Mouse (Mus musculus) ovary, postnatal 36 days (tissue): ENCODE data around the gene Dars2.

Experiments used
- DNase-seq: peaks from one replicate; pipeline ENCODE4 v3.0.0; 2022; ENCODE audit warnings: low spot score, mixed read lengths

Gene Dars2

GRCm38 (mm10) chr1:161070352-161071271 is at the start of gene Dars2, which contains the start of gene Cenpl:
Gene Dars2, minus strand, starts transcription at chr1:161070658.
Gene Cenpl, plus strand, starts transcription at chr1:161070713.
- DNase-seq: peak; percentile 94

GRCm38 (mm10) chr1:161114591-161114990 is 44.1 kb upstream of the Dars2 start:
- no peak for DNase-seq

- DNase-seq: no peak
These were observed 38.8 kb upstream of the Dars2 start for GRCm38 (mm10) chr1:161109216-161109615.

DNA sequence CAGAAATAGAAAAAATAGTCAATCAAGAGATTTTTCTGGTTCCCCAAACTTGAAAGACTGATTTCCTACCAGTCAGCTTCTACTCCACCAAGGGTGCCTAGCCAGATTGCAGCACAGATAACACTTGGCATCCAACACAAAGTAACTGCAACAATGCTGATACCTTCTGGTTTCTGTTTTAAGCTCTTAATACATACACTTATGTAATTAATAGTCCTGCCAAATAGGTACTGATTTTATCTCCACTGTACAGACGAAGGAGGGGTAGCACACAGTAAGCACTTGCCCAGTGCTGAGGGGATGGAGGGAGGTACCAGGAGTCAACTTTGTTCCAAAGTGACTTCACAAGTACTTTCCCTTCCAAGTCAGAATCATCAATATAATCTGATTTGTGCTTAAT is 33.4 kb upstream of the Dars2 start:
- no peak for DNase-seq

DNA sequence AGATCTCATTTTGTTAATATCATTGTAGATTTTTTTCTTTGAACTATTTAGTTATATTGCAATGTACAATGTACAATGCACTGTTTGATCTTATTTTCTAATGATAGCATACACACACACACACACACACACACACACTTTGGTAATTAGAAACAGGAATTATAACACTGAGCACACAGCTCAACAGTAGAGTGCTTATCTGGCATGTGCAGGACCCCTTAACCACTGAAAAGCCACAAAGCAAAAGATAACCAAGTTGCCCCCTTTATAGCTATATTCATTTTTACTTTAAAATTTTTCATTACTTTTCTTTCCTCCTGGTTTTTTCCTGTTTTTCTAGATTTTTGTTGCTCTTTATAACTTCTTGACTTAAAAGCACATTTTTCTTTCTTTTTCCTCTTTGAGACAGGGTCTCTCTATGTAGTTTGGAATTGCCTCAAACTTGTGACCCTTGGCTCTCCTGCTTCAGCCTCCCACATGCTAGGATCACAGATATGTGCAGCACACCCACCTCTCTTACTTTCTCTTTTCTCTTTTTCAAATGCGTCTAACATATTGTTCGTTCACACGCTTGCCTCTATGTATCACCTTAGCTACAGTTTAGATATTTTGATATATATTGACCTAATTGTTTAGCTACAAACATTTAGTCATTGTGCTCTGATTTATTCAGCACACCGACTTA is 29.4 kb upstream of the Dars2 start:
- no peak for DNase-seq

DNA sequence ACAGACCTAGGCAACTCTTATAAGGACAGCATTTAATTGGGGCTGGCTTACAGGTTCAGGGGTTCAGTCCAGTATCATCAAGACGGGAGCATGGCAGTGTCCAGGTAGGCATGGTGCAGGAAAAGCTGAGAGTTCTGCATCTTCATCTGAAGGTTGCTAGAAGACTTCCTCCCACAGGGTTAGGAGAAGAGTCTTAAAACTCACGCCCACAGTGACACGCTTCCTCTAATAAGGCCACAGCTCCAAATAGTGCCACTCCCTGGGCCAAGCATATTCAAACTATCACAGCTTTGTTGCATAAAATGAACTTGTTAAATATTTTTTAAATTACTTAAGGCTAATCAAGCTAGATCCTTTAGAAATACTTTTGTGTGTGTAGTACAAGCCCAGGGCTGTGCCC is 6.8 kb upstream of the Dars2 start:
- DNase-seq: no peak

DNA sequence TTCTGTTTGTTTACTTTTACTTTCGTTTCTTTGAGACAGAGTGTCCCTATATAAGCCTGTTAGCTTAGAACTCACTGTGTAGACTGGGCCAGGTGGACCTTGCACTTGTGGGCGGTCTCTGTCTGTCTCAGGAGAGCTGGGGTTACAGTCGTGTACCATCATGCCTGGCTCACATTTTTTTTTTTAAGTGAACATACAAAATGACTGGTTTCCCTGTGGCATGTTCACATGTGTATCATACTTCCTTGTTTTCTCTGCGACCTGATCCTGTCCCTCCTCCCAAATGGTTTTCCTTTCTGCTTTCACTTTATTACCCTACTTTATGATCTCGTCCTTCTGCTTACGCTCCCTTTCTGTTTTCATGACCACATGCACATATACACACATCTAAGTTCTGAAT is 5.8 kb upstream of the Dars2 start:
- no peak for DNase-seq

DNA sequence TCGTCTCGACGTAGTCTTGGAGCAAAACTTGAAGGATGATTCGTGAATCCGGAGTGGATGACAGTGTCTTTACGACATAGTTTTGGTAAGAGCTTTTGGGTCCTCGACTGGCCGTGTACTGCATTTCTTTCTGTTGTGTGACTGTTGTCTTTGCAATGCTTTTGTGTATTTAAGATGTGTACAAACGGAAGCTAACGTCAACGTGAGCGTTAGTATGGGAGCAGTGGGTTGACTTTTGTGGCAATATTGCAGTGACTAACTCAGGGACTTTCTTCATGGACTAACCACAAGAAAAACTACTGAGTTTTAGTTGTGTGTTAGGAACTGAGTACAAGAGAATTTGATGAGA is 788 bp upstream of the Dars2 start:
- DNase-seq: no peak

- DNase-seq: no peak
These were observed 7.1 kb downstream of the Dars2 start for GRCm38 (mm10) chr1:161063351-161063750.

DNA sequence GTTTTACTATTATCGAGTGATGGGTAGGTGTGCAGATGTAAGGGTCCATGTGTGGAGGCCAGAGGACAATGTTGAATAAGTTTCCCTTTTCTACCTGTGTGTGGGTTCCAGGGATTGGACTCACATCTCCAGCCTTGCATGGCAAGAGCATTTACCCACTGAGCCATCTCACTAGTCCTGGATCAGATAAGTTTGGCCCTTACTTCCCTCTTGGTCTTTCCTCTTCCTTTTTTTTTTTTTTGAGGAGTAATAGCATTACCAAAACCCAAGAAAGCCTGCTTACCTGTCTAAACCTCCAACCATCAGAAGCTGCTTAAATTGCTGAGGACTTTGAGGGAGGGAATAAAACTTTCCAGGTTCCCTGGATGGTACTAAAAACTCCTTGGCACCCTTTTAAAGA is 13.3 kb downstream of the Dars2 start:
- no peak for DNase-seq

DNA sequence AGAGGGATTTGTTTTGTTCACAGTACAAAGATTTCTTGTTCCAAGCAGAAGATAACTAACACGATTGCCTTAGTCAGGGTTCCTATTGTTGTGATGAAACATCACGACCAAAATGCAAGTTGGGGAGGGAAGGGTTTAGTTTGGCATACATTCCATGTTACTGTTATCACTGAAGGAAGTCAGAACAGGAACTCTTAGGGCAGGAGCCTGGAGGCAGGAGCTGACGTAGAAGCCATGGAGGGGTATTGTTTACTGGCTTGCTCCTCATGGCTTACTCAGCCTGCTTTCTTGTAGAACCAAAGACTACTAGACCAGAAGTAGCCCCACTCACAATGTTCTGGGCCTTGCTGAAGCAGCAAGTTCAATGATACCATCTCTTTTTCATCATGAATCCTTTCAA is 23.5 kb downstream of the Dars2 start:
- no peak for DNase-seq

DNA sequence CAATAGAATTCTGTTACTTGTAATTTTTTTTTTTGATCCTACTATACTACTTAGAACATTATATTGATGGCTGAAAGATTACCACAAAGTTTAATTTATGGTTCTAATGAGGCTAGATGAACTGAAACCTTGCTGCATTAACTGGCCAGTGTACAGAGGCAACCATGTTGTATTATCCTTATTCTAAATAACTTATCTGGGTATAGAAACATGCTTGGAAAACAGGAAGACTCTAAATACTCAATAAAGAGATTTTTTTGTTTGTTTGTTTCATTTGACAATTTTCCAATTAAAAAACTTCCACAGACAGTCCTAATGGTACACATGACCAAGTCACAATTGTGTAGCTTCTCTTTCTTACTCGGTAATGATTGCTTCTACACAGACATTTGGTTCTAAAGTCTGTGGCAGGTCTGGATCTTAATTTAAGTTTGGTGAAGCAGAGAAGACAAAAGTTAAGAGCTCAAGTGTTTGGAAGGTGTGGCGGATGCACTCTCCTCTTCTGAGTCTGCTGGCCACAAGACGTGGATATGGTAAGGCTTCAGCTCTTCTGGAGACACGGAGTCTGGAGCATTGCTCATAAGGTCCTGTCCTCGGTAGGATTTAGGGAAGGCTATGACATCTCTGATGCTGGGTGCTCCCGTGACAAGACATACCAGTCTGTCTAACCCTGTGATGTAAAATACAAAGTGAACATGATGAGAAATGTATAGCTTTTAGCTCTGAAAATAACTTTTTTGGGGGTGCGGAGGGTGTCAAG is 29.0 kb downstream of the Dars2 start:
- no peak for DNase-seq

DNA sequence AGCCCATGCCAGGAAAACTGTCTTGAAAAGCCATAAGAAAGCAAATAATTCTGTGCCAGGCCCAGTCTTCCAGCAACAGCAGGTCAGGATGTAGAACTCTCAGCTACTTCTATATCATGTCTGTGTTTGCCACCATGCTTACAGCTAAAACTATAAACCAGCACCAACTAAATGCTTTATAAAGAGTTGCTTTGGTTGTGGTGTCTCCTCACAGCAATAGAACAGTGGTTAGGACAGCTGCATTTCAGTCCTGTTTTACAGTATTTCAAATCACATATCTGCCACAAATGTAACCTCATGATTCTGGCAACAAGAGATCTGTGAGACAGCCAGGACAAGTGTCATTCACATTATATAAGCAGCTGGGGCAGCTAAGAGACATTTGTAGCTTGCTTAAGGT is 29.6 kb downstream of the Dars2 start:
- DNase-seq: no peak

GRCm38 (mm10) chr1:161040426-161040770 is 30.1 kb downstream of the Dars2 start:
- no peak for DNase-seq

- DNase-seq: no peak
These were observed 30.6 kb downstream of the Dars2 start for GRCm38 (mm10) chr1:161039741-161040425.

DNA sequence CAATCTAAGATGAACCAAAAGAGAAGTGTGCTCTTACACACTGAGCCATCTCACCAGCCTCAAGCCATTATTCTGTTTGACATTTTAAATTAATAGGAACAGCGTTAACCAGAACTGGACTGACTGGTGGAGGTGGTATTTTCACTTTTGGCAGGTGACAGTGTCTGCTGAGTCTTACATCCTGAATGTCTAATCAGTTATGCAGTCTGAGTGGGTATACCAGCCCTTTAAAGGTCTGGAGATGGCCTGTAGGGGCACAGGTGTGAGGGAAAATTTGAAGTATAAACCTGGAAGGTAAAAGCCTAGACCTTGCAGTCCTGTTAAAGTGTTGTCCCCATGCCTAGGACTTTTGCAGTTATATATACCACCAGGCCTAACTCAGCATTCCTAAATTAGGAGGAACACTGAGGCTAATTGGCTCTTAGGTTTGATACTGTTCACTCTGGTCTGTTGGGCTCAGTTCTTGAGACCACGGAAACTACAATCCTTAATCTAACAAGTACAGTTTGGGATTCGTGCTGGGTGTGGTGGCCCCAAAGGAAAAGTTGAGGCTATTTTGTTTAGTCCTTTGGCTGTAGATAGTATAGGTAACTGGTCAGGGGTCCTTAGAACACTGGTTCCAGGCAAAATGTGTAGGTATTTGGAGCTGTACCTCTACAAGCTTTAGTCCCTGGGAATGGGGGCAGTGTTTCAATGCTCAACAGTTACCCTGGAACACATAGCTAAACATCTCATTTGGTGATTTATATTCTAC is 31.3 kb downstream of the Dars2 start:
- DNase-seq: no peak

DNA sequence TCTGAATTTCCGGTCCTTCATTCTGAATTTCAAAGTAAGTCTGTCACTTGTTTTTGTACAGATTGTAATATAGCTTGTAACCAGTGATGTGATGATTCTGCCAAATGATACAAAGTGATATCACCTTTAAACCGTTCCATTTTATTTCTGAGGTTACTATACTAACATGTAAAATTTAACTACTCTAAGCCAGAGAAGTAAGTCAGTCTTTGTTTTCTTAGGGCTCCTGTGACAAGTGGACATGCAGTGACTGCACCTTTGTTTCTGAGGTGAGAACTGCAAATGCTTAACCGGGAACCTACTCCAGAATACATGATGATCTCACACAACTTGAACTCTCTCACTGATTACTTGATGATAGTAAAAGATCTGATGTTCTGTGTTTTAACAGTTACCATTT is 32.5 kb downstream of the Dars2 start:
- DNase-seq: no peak

GRCm38 (mm10) chr1:161037599-161037998 is 32.9 kb downstream of the Dars2 start:
- no peak for DNase-seq

GRCm38 (mm10) chr1:161037026-161037425 is 33.4 kb downstream of the Dars2 start:
- DNase-seq: no peak

GRCm38 (mm10) chr1:161036411-161036841 is 34.0 kb downstream of the Dars2 start:
- DNase-seq: no peak

- no peak for DNase-seq
These were observed 34.6 kb downstream of the Dars2 start for GRCm38 (mm10) chr1:161035786-161036404.
